Mouse (Mus musculus) adrenal gland, adult 8-10 months (tissue): ENCODE measurements around the gene Pdxp. TPM values are rescaled to one million over a fixed set of nuclear protein-coding genes. Genes with fewer than 3 reads are reported as not detected.

Experiments
- microRNA-seq, 2 experiments: library from miRNA; unstranded; fragments of <30 nt; microRNA quantifications; one replicate each; pipeline ENCODE4 v1.2.0; 2022
- total RNA-seq, 4 experiments: library from RNA; stranded (reverse); gene quantifications; 2 replicates each; pipeline ENCODE4 v1.2.4; 2022

Pdxp gene
- total RNA-seq, 4 experiments from 2014 or later, result 4.6 to 8.6 (median 5.9) TPM

Small RNA genes lying within 50 kb of the gene (microRNA-seq; reads per million reads assigned to microRNA genes)
- 0.53 to 0.84 reads per million in 2 experiments for gene Mir6955

Other genes with a start within 250 kb of the Pdxp start
- gene Elfn2, start 195.1 kb upstream of the Pdxp start, total RNA-seq, result 1 to 10 TPM; 4.1 to 7.4 (median 5.5) TPM
- gene Mfng, start 140.4 kb upstream of the Pdxp start, total RNA-seq, result 10 to 100 TPM; 12.3 to 25.8 (median 20.7) TPM
- 10 to 100 TPM in 1 of 4 experiments, 1 to 10 TPM in 3; 6.6 to 10.0 (median 8.1) TPM for gene Card10, start 110.9 kb upstream of the Pdxp start, total RNA-seq
- 10 to 100 TPM; 41.2 to 85.0 (median 65.8) TPM for gene Cdc42ep1, start 71.3 kb upstream of the Pdxp start, total RNA-seq
- not detected for gene Lgals2, start 58.4 kb upstream of the Pdxp start, total RNA-seq
- gene Gga1, start 36.7 kb upstream of the Pdxp start, total RNA-seq, result 10 to 100 TPM; 57.9 to 79.2 (median 66.5) TPM
- under 1 TPM in 1 of 4 experiments, not detected in 3; 0.45 TPM for gene Gm49510, start 14.3 kb upstream of the Pdxp start, total RNA-seq
- 10 to 100 TPM in 2 of 4 experiments, 1 to 10 TPM in 2; 8.5 to 23.0 (median 15.2) TPM for gene Sh3bp1, start 14.2 kb upstream of the Pdxp start, total RNA-seq
- 100 to 1,000 TPM; 294 to 595 (median 433) TPM for gene Lgals1, start 12.8 kb downstream of the Pdxp start, total RNA-seq
- gene Nol12, start 21.0 kb downstream of the Pdxp start, total RNA-seq, result 10 to 100 TPM; 51.2 to 58.9 (median 52.1) TPM
- 100 to 1,000 TPM; 121 to 175 (median 150) TPM for gene Triobp, start 33.8 kb downstream of the Pdxp start, total RNA-seq
- gene H1f0, start 114.5 kb downstream of the Pdxp start, total RNA-seq, result 100 to 1,000 TPM; 122 to 250 (median 176) TPM
- under 1 TPM in 3 of 4 experiments, not detected in 1; 0.28 to 0.31 (median 0.30) TPM for gene Galr3, start 128.0 kb downstream of the Pdxp start, total RNA-seq
- 10 to 100 TPM; 24.6 to 34.9 (median 28.2) TPM for gene Ankrd54, start 149.0 kb downstream of the Pdxp start, total RNA-seq
- gene Eif3l, start 161.3 kb downstream of the Pdxp start, total RNA-seq, result 100 to 1,000 TPM; 136 to 157 (median 140) TPM
- 10 to 100 TPM; 40.6 to 88.2 (median 55.8) TPM for gene Micall1, start 195.0 kb downstream of the Pdxp start, total RNA-seq
- gene Polr2f, start 227.1 kb downstream of the Pdxp start, total RNA-seq, result 100 to 1,000 TPM; 120 to 161 (median 139) TPM
- gene 1700088E04Rik, start 227.3 kb downstream of the Pdxp start, total RNA-seq, result 10 to 100 TPM in 2 of 4 experiments, 1 to 10 TPM in 2; 7.0 to 14.8 (median 10.2) TPM